Mouse (Mus musculus) c-Kit-positive CD71-negative TER-119-negative erythroid progenitor cells, embryonic 14.5 days (primary cell): Measurements from ENCODE around the gene Egln3.

Experiments used
- DNase-seq: peaks from one replicate; pipeline ENCODE4 v3.0.0-alpha.2; 2013; ENCODE audit warnings: low read depth

Gene Egln3

DNA sequence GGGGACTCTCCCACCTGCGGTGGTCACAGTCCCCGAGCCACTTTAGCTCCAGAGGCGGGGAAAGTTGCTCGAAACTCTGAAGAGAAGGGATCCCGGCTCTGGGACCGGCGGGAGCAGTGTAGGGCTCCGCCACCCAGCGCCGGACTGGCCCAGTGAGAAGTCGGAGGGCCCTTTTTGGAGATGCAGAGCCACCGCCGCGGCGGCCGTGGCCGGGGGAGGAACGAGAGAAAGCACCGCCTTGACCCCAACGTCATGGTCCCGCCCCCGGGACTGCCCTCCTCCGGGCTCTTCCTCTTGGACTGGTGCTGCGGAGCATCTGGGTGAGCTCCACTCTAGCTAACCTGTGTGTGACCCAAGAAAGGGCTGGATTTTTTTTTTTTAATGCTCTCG is at the start of gene Egln3:
Egln3 (minus strand) TSS at position 205 of the 390 bp plus-strand sequence.
- peak; percentile 60 for DNase-seq

DNA sequence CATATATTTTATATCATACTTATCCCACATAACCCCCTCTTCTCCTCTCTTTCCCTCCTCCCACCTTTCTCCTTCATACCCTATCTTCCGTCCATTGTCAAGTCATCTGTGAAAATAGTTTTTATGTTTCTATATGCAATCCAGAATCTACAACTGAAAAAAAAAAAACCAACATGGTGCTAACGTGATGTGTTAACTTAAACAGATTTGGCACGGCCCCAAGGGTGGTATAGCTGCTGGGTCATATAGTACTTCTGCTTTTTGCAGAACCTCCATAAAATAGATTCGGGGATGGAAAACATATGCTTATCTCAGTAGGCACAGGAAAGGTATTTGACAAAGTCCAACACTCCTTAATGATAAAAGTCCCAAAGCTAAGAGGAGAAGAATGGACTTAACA is 49.8 kb upstream of the Egln3 start:
- no peak for DNase-seq

GRCm38 (mm10) chr12:54251942-54252400 is 48.3 kb upstream of the Egln3 start:
- DNase-seq, result no peak

GRCm38 (mm10) chr12:54247835-54248234 is 44.2 kb upstream of the Egln3 start:
- DNase-seq, result no peak

GRCm38 (mm10) chr12:54243158-54243557 is 39.5 kb upstream of the Egln3 start:
- DNase-seq, result no peak

DNA sequence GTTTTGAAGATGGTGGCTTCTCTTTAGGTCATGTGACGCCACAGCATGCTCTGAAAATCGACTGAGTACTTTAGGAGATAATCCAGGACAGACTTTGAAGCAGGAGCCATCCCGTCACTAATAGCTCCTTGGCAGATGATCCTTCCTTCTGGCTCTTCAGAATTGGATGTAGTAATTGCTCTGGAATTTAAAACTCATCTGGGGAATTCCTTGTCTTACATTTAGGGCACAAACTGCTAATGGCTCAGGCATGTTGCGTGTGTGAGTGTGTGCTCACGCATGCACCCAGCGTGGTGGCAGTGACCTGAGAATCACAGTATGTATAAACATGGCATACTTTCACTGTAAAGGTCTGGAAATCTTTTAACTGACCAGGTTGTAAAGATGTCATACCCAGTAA is 38.3 kb upstream of the Egln3 start:
- DNase-seq, result no peak

- no peak for DNase-seq
Observed at GRCm38 (mm10) chr12:54233794-54234193, 30.1 kb upstream of the Egln3 start.

- no peak for DNase-seq
Observed at GRCm38 (mm10) chr12:54232996-54233603, 29.4 kb upstream of the Egln3 start.

- no peak for DNase-seq
Observed at GRCm38 (mm10) chr12:54232456-54232855, 28.8 kb upstream of the Egln3 start.

GRCm38 (mm10) chr12:54227551-54227950 is 23.9 kb upstream of the Egln3 start:
- no peak for DNase-seq

DNA sequence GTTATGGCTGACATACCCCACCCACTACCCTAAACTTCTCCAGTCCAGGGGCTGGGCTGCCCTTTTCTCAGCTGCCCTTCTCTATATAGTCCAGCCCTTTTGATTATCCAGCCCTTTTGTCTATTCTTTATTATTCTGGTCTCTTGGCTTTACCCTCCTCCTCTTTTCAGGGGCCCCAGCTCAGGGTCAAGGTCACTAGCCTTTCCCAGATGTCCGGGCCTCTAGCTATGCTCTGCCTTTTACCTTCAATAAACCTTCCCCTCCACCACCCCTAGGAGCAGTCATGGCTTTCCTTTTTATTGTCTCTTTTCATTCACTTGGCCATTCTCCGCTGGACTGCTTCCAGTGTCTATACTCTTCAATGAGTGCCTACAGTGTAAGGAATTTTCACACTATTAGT is 22.7 kb upstream of the Egln3 start:
- DNase-seq, result no peak

DNA sequence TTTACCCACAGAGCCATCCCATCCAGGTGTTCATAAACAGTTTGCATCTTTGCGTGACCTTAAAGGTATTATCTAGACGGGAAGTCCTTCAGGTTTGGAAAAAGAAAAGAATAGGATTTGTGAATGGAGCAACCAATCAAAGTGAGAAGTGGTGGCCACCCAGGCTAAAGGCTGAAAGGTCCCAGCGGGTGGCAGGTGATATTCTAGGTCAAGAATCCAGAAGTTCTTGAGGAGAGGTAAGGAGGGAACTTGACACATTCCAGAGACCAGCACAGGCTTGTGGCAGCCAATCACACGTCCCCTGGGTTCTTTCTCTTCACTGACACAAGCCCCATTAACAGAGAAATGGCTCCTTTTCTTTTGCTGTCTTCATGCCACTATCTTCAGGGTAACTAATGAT is 21.9 kb upstream of the Egln3 start:
- no peak for DNase-seq

DNA sequence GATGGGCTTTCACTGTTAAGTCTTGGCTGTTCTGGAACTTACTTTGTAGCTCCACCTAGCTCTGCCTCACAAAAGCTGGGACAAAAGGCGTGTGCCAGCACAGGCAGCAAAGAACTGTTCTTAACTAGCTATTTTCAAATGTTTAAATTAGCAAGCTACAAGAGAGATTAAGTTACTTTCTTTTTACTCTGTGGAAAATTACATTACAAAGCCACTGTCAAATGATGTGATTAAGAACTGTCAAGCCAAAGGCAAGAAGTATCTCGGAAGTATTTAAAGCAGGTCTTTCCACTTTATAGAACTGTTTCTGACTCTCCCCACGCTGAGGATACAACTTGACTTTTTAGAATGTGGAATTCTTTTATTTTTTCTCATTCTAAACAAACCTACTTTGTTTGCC is 21.4 kb upstream of the Egln3 start:
- no peak for DNase-seq

DNA sequence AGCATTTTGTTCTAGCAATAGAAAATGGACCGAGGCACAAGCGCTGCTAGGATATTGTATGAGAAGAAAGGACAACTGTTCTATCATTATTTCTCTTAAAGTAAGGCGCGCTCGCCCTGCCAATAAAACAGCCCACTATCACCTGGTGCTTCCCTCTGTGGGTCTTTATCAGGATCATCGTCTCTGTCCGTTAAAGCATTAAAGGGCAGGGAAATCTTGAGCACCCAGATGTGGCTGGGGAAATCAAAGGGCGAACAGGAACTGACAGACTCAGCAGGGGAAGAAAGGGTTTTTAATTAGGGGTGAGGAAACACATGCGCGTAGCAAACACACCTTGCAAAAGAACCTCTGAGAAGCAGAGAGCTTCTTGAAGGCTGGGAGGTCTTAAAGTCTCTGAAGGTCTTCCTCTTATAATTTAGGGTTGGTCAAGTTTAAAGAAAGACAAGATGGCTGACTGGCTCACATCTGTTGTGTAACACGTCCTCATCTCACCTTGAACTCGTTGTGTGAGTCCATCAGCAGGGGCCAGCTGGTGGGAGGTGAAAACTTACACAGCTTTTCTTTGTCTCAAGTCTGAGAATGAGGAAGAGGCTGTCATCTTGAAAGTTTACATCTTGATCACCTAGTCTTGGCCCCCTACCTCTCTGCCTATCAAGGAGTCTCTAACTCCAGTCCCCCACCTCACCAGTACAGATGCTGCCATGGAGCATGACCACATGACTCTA is 18.5 kb upstream of the Egln3 start:
- DNase-seq, result no peak

GRCm38 (mm10) chr12:54216673-54217072 is 13.0 kb upstream of the Egln3 start:
- DNase-seq, result no peak

- DNase-seq, result no peak
Observed at GRCm38 (mm10) chr12:54214426-54214825, 10.8 kb upstream of the Egln3 start.

DNA sequence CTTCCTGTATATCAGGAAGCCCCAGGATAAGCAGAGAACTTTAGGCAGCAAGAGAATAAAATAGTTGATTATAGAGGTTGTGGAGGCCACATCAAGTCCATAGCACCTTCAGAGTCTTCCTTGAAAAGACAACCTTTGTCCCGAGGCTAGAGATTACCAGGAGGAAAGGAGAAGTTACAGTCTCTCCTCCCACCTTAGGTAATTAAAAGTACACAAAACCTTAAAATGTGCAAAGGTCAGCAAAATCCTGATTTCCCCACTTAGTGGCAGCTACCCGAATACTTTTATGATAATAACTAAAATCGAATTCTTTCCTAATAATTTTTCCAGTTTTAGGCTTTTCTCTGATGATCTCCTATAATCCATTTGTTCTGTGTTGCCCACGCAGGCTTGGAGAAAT is 10.2 kb upstream of the Egln3 start:
- no peak for DNase-seq

GRCm38 (mm10) chr12:54213230-54213629 is 9.6 kb upstream of the Egln3 start:
- no peak for DNase-seq

- no peak for DNase-seq
Observed at GRCm38 (mm10) chr12:54209182-54209563, 5.5 kb upstream of the Egln3 start.

- DNase-seq, result no peak
Observed at GRCm38 (mm10) chr12:54208433-54209181, 4.9 kb upstream of the Egln3 start.

- DNase-seq, result no peak
Observed at GRCm38 (mm10) chr12:54205731-54206130, 2.1 kb upstream of the Egln3 start.

- no peak for DNase-seq
Observed at GRCm38 (mm10) chr12:54205195-54205594, 1.5 kb upstream of the Egln3 start.
